Mouse (Mus musculus) midbrain, embryonic 14.5 days (tissue): ENCODE results near the gene Dao. TPM values are rescaled to one million over a fixed set of nuclear protein-coding genes. Genes with fewer than 3 reads are reported as not detected.

Source experiments
- ATAC-seq: fragments of 200-750 bp; cut with Nextera tagmentation; 2 replicates; pipeline ENCODE4 v1.8.0; 2017; ENCODE audit warnings: moderate number of reproducible peaks, moderate library complexity; ENCODE audit not compliant: low FRiP score, low TSS enrichment
- DNase-seq: peaks from one replicate; pipeline ENCODE4 v3.0.0-alpha.2; 2015
- H3K27ac ChIP-seq: fragments of 300-500 bp; sonication (generic); replicated peaks from 2 replicates; pipeline ENCODE4 v1.5.1; 2014; ENCODE audit warnings: mild to moderate bottlenecking, low read depth, low read length, moderate library complexity
- H3K27me3 ChIP-seq: fragments of 300-500 bp; sonication (generic); 2 replicates; pipeline ENCODE4 v1.6.1; 2014; ENCODE audit warnings: low read length, control low read depth, mixed read lengths; ENCODE audit not compliant: control insufficient read depth, insufficient read depth
- H3K36me3 ChIP-seq: fragments of 300-500 bp; sonication (generic); 2 replicates; pipeline ENCODE4 v1.6.1; 2014; ENCODE audit warnings: low read length, control low read depth; ENCODE audit not compliant: control insufficient read depth, insufficient read depth
- H3K4me1 ChIP-seq: fragments of 300-500 bp; sonication (generic); 2 replicates; pipeline ENCODE4 v1.6.1; 2014; ENCODE audit warnings: mild to moderate bottlenecking, antibody characterized with exemption, low read length, control low read depth; ENCODE audit not compliant: control insufficient read depth, insufficient read depth
- H3K4me2 ChIP-seq: fragments of 300-500 bp; sonication (generic); 2 replicates; pipeline ENCODE4 v1.6.1; 2014; ENCODE audit warnings: mild to moderate bottlenecking, low read length, moderate library complexity
- H3K4me3 ChIP-seq: fragments of 300-500 bp; sonication (generic); replicated peaks from 2 replicates; pipeline ENCODE4 v1.5.1; 2014; ENCODE audit warnings: low read depth, low read length
- H3K9ac ChIP-seq: fragments of 300-500 bp; sonication (generic); replicated peaks from 2 replicates; pipeline ENCODE4 v1.6.1; 2014; ENCODE audit warnings: mild to moderate bottlenecking, low read length, moderate library complexity
- H3K9me3 ChIP-seq: fragments of 300-500 bp; sonication (generic); 2 replicates; pipeline ENCODE4 v1.6.1; 2016; ENCODE audit warnings: low read length, control low read depth, mixed read lengths; ENCODE audit not compliant: control insufficient read depth
- WGBS: fragments of 180-500 bp; shearing (Covaris S2); extraction: QIAGEN DNeasy Blood & Tissue Kit; methylation state at CpG from one replicate; pipeline ENCODE4 v1.1.7; 2014; 5-methylcytosine and 5-hydroxymethylcytosine counted together
- polyA plus RNA-seq: library from polyadenylated mRNA; unstranded; fragments of >200 nt; fragmentation: Nextera tagmentation; extraction: Ambion mirVana; gene quantifications from 2 replicates; pipeline ENCODE4 v1.2.1, GENCODE M21; 2014

The Dao gene
- polyA plus RNA-seq, 1 experiment from 2014 or later, result not detected

DNA sequence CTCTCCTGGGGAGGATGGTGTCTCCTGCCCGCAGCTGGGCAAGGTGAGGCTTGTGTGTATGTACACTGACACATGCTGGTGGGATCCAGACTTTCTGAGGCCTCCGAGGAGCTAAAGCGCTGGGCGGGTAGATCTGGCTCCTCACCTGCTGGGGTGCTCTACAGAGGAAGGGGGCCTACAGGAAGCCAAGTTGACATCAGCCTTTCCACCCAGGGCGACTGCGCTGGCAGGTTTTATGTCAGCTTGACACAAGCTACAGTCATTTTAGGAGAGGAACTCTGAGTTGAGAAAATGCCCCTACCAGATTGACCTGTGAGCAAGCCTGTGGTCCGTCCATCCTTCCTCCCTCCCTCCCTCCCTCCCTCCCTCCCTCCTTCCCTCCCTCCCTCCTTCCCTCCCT, 58.2 kb downstream of the Dao start:
- no peak for ATAC-seq
- no peak overlapping the region for H3K4me3 ChIP-seq
- H3K9me3 ChIP-seq, result no peaks in the 10 kb centered on the region
- no peak overlapping the region for H3K9ac ChIP-seq
- DNase-seq, result no peak
- H3K4me1 ChIP-seq, result no peaks in the 10 kb centered on the region
- no peak overlapping the region for H3K27ac ChIP-seq
- WGBS, result 65% methylated on average over 7 of the region's 7 CpGs
- no peak overlapping the region for H3K4me2 ChIP-seq
- H3K36me3 ChIP-seq, result peaks cover 45% of the 10 kb centered on the region
- H3K27me3 ChIP-seq, result no peaks in the 10 kb centered on the region

DNA sequence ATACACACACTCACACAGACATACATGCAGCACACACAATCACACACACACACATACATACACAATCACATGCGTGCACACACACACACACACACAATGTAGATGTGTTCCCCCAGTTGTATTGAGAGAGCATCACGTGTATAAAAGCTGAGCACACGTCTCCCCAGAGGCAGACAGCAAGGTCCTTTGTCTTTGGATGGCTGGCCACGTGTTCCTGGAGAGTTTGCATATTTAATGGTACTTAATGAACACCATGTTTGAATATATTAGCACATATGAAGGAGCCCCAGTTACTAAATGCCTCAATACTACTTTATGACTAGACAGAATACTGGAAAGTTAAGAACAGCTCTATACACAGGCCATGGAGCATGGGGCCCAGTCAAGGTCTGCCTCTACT, 60.5 kb downstream of the Dao start:
- Histone ChIP-seq H3K9ac (no peak overlapping the region), H3K36me3 (peaks cover 34% of the 10 kb centered on the region), H3K27ac (no peak overlapping the region), H3K4me2 (no peak overlapping the region), H3K27me3 (no peaks in the 10 kb centered on the region), H3K4me3 (no peak overlapping the region), H3K4me1 (no peaks in the 10 kb centered on the region), H3K9me3 (no peaks in the 10 kb centered on the region)
- 45% methylated on average over 4 of the region's 4 CpGs for WGBS
- DNase-seq (no peak), ATAC-seq (no peak)

DNA sequence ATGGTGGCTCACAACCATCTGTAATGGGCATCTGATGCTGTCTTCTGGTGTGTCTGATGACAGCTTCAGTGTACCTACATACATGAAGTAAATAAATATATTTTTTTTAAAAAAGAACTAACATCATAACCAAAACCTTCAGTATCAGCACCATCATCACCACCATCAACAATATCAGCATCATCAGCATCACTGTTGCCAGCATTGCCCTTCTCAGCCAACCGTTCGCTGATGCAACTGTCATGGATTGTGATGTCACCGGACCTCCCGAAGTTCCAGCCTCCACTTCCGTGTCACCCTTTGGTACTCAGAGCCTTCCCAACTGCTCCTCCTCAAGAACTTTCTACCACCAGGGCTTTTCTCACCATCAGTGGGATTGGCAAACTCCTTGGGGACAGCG, 61.7 kb downstream of the Dao start, which contains the start of gene Usp30:
Usp30 (plus strand) TSS at position 301 of the 400 bp plus-strand sequence.
- no peak for ATAC-seq
- Histone ChIP-seq H3K27ac (no peak within 1 kb of the TSS), H3K9ac (no peak within 1 kb of the TSS), H3K4me1 (no peaks in the 10 kb centered on the region), H3K36me3 (peaks cover 25% of the 10 kb centered on the region), H3K27me3 (no peaks in the 10 kb centered on the region), H3K4me2 (no peak within 1 kb of the TSS), H3K9me3 (no peaks in the 10 kb centered on the region), H3K4me3 (no peak within 1 kb of the TSS)
- 94% methylated on average over 6 of the region's 6 CpGs for WGBS
- no peak for DNase-seq

GRCm38 (mm10) chr5:114066601-114067000, 63.1 kb downstream of the Dao start:
- H3K9me3 ChIP-seq, result no peaks in the 10 kb centered on the region
- no peak overlapping the region for H3K27ac ChIP-seq
- 44% methylated on average over 6 of the region's 6 CpGs for WGBS
- DNase-seq, result no peak
- no peaks in the 10 kb centered on the region for H3K4me1 ChIP-seq
- ATAC-seq, result no peak
- no peak overlapping the region for H3K9ac ChIP-seq
- H3K36me3 ChIP-seq, result peaks cover 28% of the 10 kb centered on the region
- no peak overlapping the region for H3K4me3 ChIP-seq
- H3K27me3 ChIP-seq, result no peaks in the 10 kb centered on the region
- no peak overlapping the region for H3K4me2 ChIP-seq

- Histone ChIP-seq H3K36me3 (peaks cover 27% of the 10 kb centered on the region), H3K4me2 (no peak overlapping the region), H3K4me3 (no peak overlapping the region), H3K27me3 (no peaks in the 10 kb centered on the region), H3K9me3 (no peaks in the 10 kb centered on the region), H3K4me1 (no peaks in the 10 kb centered on the region), H3K9ac (no peak overlapping the region), H3K27ac (no peak overlapping the region)
- ATAC-seq (no peak), DNase-seq (no peak)
- WGBS, result 89% methylated on average over 9 of the region's 9 CpGs
Observed at GRCm38 (mm10) chr5:114067543-114067942, 64.0 kb downstream of the Dao start.

- WGBS, result 85% methylated on average over 9 of the region's 9 CpGs
- Histone ChIP-seq H3K4me3 (no peak overlapping the region), H3K9me3 (no peaks in the 10 kb centered on the region), H3K4me1 (no peaks in the 10 kb centered on the region), H3K9ac (no peak overlapping the region), H3K36me3 (peaks cover 23% of the 10 kb centered on the region), H3K27me3 (no peaks in the 10 kb centered on the region), H3K27ac (no peak overlapping the region), H3K4me2 (no peak overlapping the region)
- ATAC-seq, result no peak
- DNase-seq, result no peak
Observed at GRCm38 (mm10) chr5:114067982-114068381, 64.5 kb downstream of the Dao start.

DNA sequence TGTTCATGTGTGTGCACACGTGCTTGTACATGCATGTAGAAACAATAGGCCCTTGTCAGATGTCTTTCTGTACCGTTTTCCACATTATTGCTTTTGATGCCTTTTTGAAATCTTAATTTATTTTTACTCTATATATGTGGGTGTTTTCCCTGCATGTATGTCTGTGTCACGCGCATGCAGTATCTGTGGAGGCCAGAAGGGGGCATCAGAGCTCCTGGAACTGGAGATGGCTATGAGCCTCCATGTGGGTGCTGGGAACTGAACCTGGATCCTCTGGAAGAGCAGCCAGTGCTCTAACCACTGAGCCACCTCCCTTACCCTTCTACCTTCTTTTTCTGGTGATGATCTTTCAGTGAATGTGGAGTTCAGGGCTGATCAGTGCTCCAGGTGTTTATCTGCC, 67.4 kb downstream of the Dao start:
- no peaks in the 10 kb centered on the region for H3K27me3 ChIP-seq
- no peak overlapping the region for H3K9ac ChIP-seq
- 94% methylated on average over 4 of the region's 4 CpGs for WGBS
- H3K27ac ChIP-seq, result no peak overlapping the region
- no peaks in the 10 kb centered on the region for H3K4me1 ChIP-seq
- no peak overlapping the region for H3K4me2 ChIP-seq
- ATAC-seq, result no peak
- peaks cover 5% of the 10 kb centered on the region; the same call in 1 of the 2 replicates for H3K36me3 ChIP-seq
- H3K4me3 ChIP-seq, result no peak overlapping the region
- H3K9me3 ChIP-seq, result no peaks in the 10 kb centered on the region
- DNase-seq, result no peak

DNA sequence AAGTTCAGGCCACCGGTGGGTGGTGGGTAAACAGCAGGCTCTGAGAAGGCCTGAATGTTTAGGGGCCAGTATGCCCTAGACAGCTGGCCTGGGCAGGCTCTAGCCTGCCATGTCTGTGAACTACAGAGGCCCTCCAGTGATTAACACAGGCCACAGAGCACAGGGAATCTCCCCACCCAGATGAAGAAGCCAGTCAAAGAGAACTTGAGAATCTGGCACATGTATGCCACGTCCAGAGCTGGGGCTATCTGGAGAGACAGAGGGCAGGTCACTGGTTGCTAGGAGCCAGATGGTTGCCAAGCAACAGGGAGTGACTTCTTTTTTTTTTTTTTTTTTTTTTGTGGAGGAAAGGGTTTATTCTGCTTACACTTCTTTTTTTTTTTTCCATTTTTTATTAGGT, 68.8 kb downstream of the Dao start:
- H3K4me1 ChIP-seq, result no peaks in the 10 kb centered on the region

More for the DNA sequence above, 68.8 kb downstream of the Dao start:
- no peak overlapping the region for H3K9ac ChIP-seq
- no peak overlapping the region for H3K4me3 ChIP-seq
- peaks cover 8% of the 10 kb centered on the region; the same call in 1 of the 2 replicates for H3K36me3 ChIP-seq
- no peak overlapping the region for H3K4me2 ChIP-seq
- H3K27ac ChIP-seq, result 0 out of 2 replicates have a peak overlapping the region, but pooled peaks have one; percentile 37
- H3K9me3 ChIP-seq, result no peaks in the 10 kb centered on the region
- no peaks in the 10 kb centered on the region for H3K27me3 ChIP-seq
- DNase-seq, result peak; percentile 51
- no peak for ATAC-seq
- 38% methylated on average over 2 of the region's 2 CpGs for WGBS
